Mouse (Mus musculus): ENCODE measurements at regions not wholly inside any gene's neighbourhood (a gene's known extent, or its start where the extent isn't known, plus 50 kb on each side); places are given as distances from the start of the nearest gene placed in this dataset.

DNA sequence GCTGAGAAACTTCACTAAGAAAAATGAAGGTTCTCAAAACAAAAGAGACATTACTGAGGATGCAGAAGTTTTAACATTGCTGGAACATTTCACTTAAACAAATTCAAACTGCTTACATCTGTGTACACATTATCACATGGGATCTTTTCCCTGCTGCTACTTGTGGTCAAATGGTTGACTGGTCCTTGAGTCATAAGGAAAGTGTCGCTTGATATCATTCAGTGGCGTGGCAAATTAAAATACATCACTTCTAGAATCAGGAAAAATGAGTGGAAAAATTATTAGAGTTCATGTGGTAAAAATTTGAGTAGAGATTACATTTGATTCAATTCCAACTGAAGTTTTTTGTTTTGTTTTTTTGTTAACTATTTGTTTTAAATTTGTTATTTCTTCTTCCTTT is 420.2 kb upstream of the Adgrl2 start:
- TF ChIP-seq CTCF (IDR thresholded peaks at IDR 0.05; ENCODE audit: borderline replicate concordance, insufficient read depth, low read depth, low read length), result no peak
- TF ChIP-seq POLR2A (IDR thresholded peaks at IDR 0.05; ENCODE audit: borderline replicate concordance, insufficient read depth, low read length), result no peak
